Mouse (Mus musculus): ENCODE data around the gene Vps45. TPM values are rescaled to one million over a fixed set of nuclear protein-coding genes. Genes with fewer than 3 reads are reported as not detected.

The Vps45 gene
- total and polyA plus RNA-seq, 2 experiments from 2014 or later = 29.5 to 61.1 TPM

DNA sequence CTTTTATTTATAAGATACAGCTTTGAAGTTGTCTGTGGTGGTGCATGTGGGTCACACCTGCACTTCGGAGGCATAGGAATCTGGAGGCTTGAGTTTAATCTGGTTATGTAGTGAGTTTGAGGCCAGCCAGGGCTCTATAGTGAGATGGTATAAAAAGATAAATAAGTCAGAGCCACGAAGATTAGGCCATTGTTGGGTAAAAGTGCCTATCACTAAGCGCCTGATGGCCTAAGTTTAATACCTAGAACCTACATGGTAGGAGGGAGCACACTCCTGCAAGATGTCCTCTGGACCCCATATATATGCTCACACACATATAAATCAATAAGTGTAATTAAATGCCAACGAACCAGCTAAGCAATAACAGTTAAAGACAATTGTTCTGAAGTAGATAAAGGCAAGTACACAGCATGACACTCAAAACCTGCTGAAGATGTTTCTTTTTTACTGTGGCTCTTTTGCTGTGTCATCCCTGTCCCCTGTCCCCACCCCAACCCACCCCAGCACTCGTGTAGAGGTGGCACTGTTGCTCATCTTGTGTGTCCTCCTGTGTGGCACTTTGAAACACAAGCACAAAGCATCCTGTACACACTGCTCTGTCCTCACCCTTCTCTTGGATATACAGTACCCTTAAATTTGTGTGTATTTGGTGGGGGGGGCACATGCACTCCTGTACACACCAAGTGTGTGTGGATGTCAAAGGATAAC is 36.7 kb downstream of the Vps45 start:
- Histone ChIP-seq H3K27ac (ENCODE audit: low read depth, low read length) (no peak overlapping the region), H3K4me1 (ENCODE audit: insufficient read depth, low read length) (no peaks in the 10 kb centered on the region), H3K9ac (replicated peaks; ENCODE audit: low read length, poor library complexity, severe bottlenecking) (no peak overlapping the region), H3K27me3 (ENCODE audit: insufficient read depth, low read length) (no peaks in the 10 kb centered on the region), H3K4me3 (ENCODE audit: low read depth, low read length) (no peak overlapping the region), H3K4me2 (ENCODE audit: low read depth, low read length, poor library complexity, severe bottlenecking) (no peak overlapping the region), H3K9me3 (ENCODE audit: low read length) (no peaks in the 10 kb centered on the region), H3K36me3 (ENCODE audit: insufficient read depth, low read length) (peaks cover 12% of the 10 kb centered on the region)
- ATAC-seq (ENCODE audit: low FRiP score) = no peak
- DNase-seq (ENCODE audit: low spot score) = no peak
- TF ChIP-seq CTCF (IDR thresholded peaks at IDR 0.05) = no peak
- 79% methylated on average over 5 of the region's 5 CpGs for WGBS

DNA sequence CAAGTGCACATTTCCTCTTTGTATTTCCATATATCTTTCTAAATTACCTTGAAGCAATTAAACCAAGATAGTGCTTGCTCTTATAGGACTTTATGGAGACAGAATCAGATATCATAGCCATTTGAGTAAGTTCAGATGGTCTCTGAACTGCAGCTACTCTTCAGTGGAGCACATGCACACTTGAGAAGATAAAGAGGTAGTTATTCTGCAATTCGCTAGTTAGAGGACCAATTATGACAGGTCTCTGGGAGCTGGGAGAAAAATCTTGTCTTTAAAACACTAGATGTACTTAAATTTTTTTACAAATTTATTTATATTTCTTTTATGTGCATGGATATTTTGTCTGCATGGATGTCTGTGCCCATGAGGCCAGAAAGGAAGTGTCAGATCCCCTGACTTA is 37.5 kb downstream of the Vps45 start:
- H3K27me3 ChIP-seq (ENCODE audit: insufficient read depth, low read length) = no peaks in the 10 kb centered on the region
- no peak overlapping the region for H3K4me2 ChIP-seq (ENCODE audit: low read depth, low read length, poor library complexity, severe bottlenecking)
- TF ChIP-seq CTCF (IDR thresholded peaks at IDR 0.05) = no peak
- no peak overlapping the region for H3K27ac ChIP-seq (ENCODE audit: low read depth, low read length)
- H3K4me3 ChIP-seq (ENCODE audit: low read depth, low read length) = no peak overlapping the region
- H3K9ac ChIP-seq (replicated peaks; ENCODE audit: low read length, poor library complexity, severe bottlenecking) = no peak overlapping the region
- peaks cover 12% of the 10 kb centered on the region for H3K36me3 ChIP-seq (ENCODE audit: insufficient read depth, low read length)
- ATAC-seq (ENCODE audit: low FRiP score) (no peak), DNase-seq (ENCODE audit: low spot score) (no peak)
- H3K4me1 ChIP-seq (ENCODE audit: insufficient read depth, low read length) = no peaks in the 10 kb centered on the region
- no peaks in the 10 kb centered on the region for H3K9me3 ChIP-seq (ENCODE audit: low read length)
- WGBS = 95% methylated on average over 1 of the region's 1 CpGs

DNA sequence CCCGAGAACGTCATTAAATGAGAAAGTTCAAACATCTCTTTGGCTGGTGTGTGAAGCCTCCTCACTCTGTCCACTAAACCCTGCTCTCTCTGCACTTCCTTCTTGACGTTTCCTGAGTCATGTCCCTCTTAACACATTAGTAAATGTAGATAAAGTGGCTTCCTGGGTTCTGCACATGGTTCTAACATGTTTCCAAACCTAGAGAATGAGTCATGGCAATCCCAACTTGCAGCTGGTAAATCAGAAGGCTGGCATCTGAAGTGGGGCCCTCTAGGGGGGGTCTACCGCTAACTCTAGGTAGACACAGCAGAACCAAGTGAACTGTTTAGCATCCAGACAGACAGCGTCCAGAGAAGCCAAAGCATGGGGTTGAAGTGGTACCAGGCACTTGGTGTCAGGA is 40.8 kb downstream of the Vps45 start:
- Histone ChIP-seq H3K36me3 (ENCODE audit: insufficient read depth, low read length) (peaks cover 12% of the 10 kb centered on the region), H3K4me2 (ENCODE audit: low read depth, low read length, poor library complexity, severe bottlenecking) (no peak overlapping the region), H3K27me3 (ENCODE audit: insufficient read depth, low read length) (no peaks in the 10 kb centered on the region), H3K4me1 (ENCODE audit: insufficient read depth, low read length) (no peaks in the 10 kb centered on the region), H3K27ac (ENCODE audit: low read depth, low read length) (no peak overlapping the region), H3K9me3 (ENCODE audit: low read length) (no peaks in the 10 kb centered on the region), H3K4me3 (ENCODE audit: low read depth, low read length) (no peak overlapping the region), H3K9ac (replicated peaks; ENCODE audit: low read length, poor library complexity, severe bottlenecking) (no peak overlapping the region)
- DNase-seq (ENCODE audit: low spot score) = no peak
- no peak for ATAC-seq (ENCODE audit: low FRiP score)
- WGBS = 74% methylated on average over 5 of the region's 5 CpGs
- TF ChIP-seq CTCF (IDR thresholded peaks at IDR 0.05) = no peak

DNA sequence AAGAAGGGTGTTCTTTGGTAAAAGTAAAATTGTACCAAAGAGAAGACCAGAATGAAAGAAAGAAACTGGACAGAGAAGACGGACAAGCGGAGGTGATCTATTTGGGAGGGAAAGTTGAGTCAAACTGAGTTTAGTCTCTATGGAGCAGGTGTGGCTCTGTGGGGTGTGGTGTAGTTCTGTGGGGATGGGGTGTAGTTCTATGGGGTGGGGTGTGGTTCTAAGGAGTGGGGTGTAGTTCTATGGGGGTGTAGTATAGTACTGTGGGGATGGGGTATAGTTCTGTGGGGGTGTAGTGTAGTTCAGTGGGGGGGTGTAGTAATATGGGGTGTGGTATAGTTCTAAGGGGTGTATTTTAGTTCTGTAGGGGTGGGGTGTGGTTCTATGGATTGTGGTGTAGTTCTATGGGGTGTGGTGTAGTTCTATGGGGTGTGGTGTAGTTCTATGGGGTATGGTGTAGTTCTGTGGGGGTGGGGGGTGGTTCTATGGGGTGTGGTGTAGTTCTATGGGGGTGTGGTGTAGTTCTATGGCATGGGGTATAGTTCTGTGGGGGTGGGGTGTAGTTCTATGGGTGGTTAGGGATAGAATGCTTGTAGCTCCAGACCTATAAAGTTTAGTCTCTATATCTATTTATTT is 41.9 kb downstream of the Vps45 start:
- 95% methylated on average over 2 of the region's 2 CpGs for WGBS
- H3K36me3 ChIP-seq (ENCODE audit: insufficient read depth, low read length) = peaks cover 9% of the 10 kb centered on the region
- H3K4me3 ChIP-seq (ENCODE audit: low read depth, low read length) = no peak overlapping the region
- ATAC-seq (ENCODE audit: low FRiP score) (no peak), DNase-seq (ENCODE audit: low spot score) (no peak)
- H3K4me2 ChIP-seq (ENCODE audit: low read depth, low read length, poor library complexity, severe bottlenecking) = no peak overlapping the region
- no peaks in the 10 kb centered on the region for H3K9me3 ChIP-seq (ENCODE audit: low read length)
- no peaks in the 10 kb centered on the region for H3K4me1 ChIP-seq (ENCODE audit: insufficient read depth, low read length)
- H3K27ac ChIP-seq (ENCODE audit: low read depth, low read length) = no peak overlapping the region
- no peak for TF ChIP-seq CTCF (IDR thresholded peaks at IDR 0.05)
- H3K9ac ChIP-seq (replicated peaks; ENCODE audit: low read length, poor library complexity, severe bottlenecking) = no peak overlapping the region
- H3K27me3 ChIP-seq (ENCODE audit: insufficient read depth, low read length) = no peaks in the 10 kb centered on the region

DNA sequence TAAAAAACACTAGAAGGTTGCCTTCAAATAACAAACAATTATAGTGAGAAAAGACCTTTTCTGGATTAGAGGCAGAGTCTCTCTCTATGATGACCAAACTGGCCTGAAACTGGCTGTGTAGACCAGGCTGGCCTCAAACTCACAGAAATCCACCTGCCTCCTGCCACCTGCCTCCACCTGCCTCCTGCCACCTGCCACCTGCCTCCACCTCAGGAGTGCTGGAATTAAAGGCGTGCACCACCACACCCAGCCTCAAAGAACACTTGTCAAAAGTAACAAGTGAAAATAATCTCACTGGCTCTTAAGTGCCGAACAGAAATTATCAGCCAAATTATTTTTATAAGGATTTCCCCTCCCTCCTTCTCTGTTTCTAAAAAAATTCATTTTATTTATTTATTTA is 42.6 kb downstream of the Vps45 start:
- Histone ChIP-seq H3K27me3 (ENCODE audit: insufficient read depth, low read length) (no peaks in the 10 kb centered on the region), H3K4me2 (ENCODE audit: low read depth, low read length, poor library complexity, severe bottlenecking) (no peak overlapping the region), H3K9ac (replicated peaks; ENCODE audit: low read length, poor library complexity, severe bottlenecking) (no peak overlapping the region), H3K36me3 (ENCODE audit: insufficient read depth, low read length) (peaks cover 9% of the 10 kb centered on the region), H3K9me3 (ENCODE audit: low read length) (no peaks in the 10 kb centered on the region), H3K27ac (ENCODE audit: low read depth, low read length) (no peak overlapping the region), H3K4me1 (ENCODE audit: insufficient read depth, low read length) (no peaks in the 10 kb centered on the region), H3K4me3 (ENCODE audit: low read depth, low read length) (no peak overlapping the region)
- DNase-seq (ENCODE audit: low spot score) (no peak), ATAC-seq (ENCODE audit: low FRiP score) (no peak)
- no peak for TF ChIP-seq CTCF (IDR thresholded peaks at IDR 0.05)
- 98% methylated on average over 2 of the region's 2 CpGs for WGBS

DNA sequence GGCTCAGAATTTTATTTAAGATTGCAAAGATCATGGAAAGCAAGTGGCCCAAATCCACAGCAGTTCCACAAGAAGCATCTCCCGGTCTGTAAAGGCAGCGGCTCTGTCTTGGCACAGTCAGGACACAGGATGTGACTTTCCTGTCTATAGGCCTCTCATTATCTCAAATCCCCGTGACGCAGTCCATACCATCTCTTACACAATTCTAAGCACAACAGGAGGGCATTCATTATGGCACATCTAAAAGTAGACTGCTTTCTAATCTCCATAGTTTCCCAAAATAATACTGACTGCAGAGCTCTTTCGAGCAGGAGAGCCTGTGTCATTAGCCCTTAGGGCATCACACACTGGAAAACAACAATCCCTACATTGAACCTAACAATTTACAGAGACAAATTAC is 45.5 kb downstream of the Vps45 start:
- Histone ChIP-seq H3K27ac (ENCODE audit: low read depth, low read length) (no peak overlapping the region), H3K4me1 (ENCODE audit: insufficient read depth, low read length) (no peaks in the 10 kb centered on the region), H3K36me3 (ENCODE audit: insufficient read depth, low read length) (no peaks in the 10 kb centered on the region), H3K4me2 (ENCODE audit: low read depth, low read length, poor library complexity, severe bottlenecking) (no peak overlapping the region), H3K4me3 (ENCODE audit: low read depth, low read length) (no peak overlapping the region), H3K27me3 (ENCODE audit: insufficient read depth, low read length) (no peaks in the 10 kb centered on the region), H3K9me3 (ENCODE audit: low read length) (no peaks in the 10 kb centered on the region), H3K9ac (replicated peaks; ENCODE audit: low read length, poor library complexity, severe bottlenecking) (no peak overlapping the region)
- TF ChIP-seq CTCF (IDR thresholded peaks at IDR 0.05) = no peak
- no peak for ATAC-seq (ENCODE audit: low FRiP score)
- no peak for DNase-seq (ENCODE audit: low spot score)
- WGBS = 30% methylated on average over 5 of the region's 5 CpGs
